Mouse (Mus musculus) G1E (cell line): Measurements from ENCODE around the gene AC134908.4. TPM values are rescaled to one million over a fixed set of nuclear protein-coding genes. Genes with fewer than 3 reads are reported as not detected.

ENCODE experiments used
- ATAC-seq: 2 replicates; pipeline ENCODE4 v1.8.0; 2016; ENCODE audit warnings: mild to moderate bottlenecking; ENCODE audit not compliant: insufficient number of reproducible peaks, poor library complexity, low FRiP score, severe bottlenecking; ENCODE audit errors: extremely low read depth
- DNase-seq: peaks from one replicate; pipeline ENCODE4 v3.0.0; 2012; ENCODE audit warnings: low spot score
- H3K27me3 ChIP-seq: 2 replicates; pipeline ENCODE4 v1.6.1; 2012; ENCODE audit warnings: mild to moderate bottlenecking, low read length, inconsistent platforms; ENCODE audit not compliant: insufficient read depth
- H3K36me3 ChIP-seq: replicated peaks from 2 replicates; pipeline ENCODE3; 2012; ENCODE audit warnings: mild to moderate bottlenecking, inconsistent platforms
- H3K4me1 ChIP-seq: 2 replicates; pipeline ENCODE4 v1.6.1; 2012; ENCODE audit warnings: low read depth, low read length, inconsistent platforms, mixed read lengths; ENCODE audit not compliant: insufficient read depth
- H3K4me3 ChIP-seq: 2 replicates; pipeline ENCODE4 v1.5.1; 2012; ENCODE audit warnings: low read depth, mild to moderate bottlenecking, inconsistent platforms, low read length, moderate library complexity, mixed read lengths
- H3K9me3 ChIP-seq: replicated peaks from 2 replicates; pipeline ENCODE4 v1.6.1; 2012; ENCODE audit warnings: inconsistent platforms
- CTCF ChIP-seq: IDR thresholded peaks from 2 replicates; pipeline ENCODE4 v1.5.1; 2012; ENCODE audit warnings: low read depth, low read length, inconsistent platforms, mixed read lengths
- GATA1 ChIP-seq: IDR thresholded peaks from 2 replicates; pipeline ENCODE4 v1.6.1; 2012; ENCODE audit warnings: borderline replicate concordance, low read length, inconsistent platforms, mixed read lengths
- GATA2 ChIP-seq: IDR thresholded peaks from 2 replicates; pipeline ENCODE4 v1.6.1; 2012; ENCODE audit warnings: low read depth, low read length, inconsistent platforms, borderline replicate concordance
- POLR2AphosphoS5 ChIP-seq: IDR thresholded peaks from 2 replicates; pipeline ENCODE4 v1.6.1; 2012; ENCODE audit warnings: low read depth, low read length, inconsistent platforms; ENCODE audit not compliant: insufficient replicate concordance
- TAL1 ChIP-seq: conservative IDR thresholded peaks from 2 replicates; pipeline ENCODE4 v1.6.1; 2012; ENCODE audit warnings: low read depth, low read length, inconsistent platforms, mixed read lengths
- polyA plus RNA-seq: library from polyadenylated mRNA; stranded (reverse); fragments of >175 nt; gene quantifications from 2 replicates; pipeline ENCODE4 v1.2.3, GENCODE M21; 2012
- total RNA-seq, 2 experiments: library from RNA; stranded (forward) in 1 of 2; stranded (reverse) in 1 of 2; fragments of 200-1000 nt in 1 of 2; fragments of >200 nt in 1 of 2; fragmentation: Nextera tagmentation in 1 of 2; gene quantifications; 2 replicates each; pipeline ENCODE4 v1.2.3; 2014 to 2017

AC134908.4 gene
- total and polyA plus RNA-seq, 3 experiments, result not detected

- Histone ChIP-seq H3K4me1 (peaks cover 25% of the 10 kb centered on the region), H3K9me3 (no peaks in the 10 kb centered on the region), H3K27me3 (peaks cover 2% of the 10 kb centered on the region), H3K36me3 (peaks cover 58% of the 10 kb centered on the region), H3K4me3 (peak overlapping the region; percentile 33; the same call in 1 of the 2 replicates)
- DNase-seq, result no peak
- TF ChIP-seq CTCF, result no peak
- TF ChIP-seq GATA2, result no peak
- TF ChIP-seq GATA1, result no peak
- no peak for TF ChIP-seq TAL1
- TF ChIP-seq POLR2AphosphoS5, result no peak
- ATAC-seq, result no peak
Observed at GRCm38 (mm10) chr17:25775318-25776062, 20.0 kb downstream of the AC134908.4 start.

- H3K9me3 ChIP-seq, result no peaks in the 10 kb centered on the region
- peaks cover 12% of the 10 kb centered on the region for H3K27me3 ChIP-seq
- ATAC-seq, result peak; percentile 63
- DNase-seq, result peak; percentile 67
- H3K36me3 ChIP-seq, result peaks cover 40% of the 10 kb centered on the region
- H3K4me3 ChIP-seq, result peak within 1 kb of the TSS; percentile 89
- peaks cover 25% of the 10 kb centered on the region for H3K4me1 ChIP-seq
- TF ChIP-seq CTCF (peak; percentile 84), POLR2AphosphoS5 (no peak)
Observed at GRCm38 (mm10) chr17:25773549-25774120, 21.8 kb downstream of the AC134908.4 start, which contains the start of gene Narfl. Gene Narfl, plus strand, starts transcription at chr17:25773776.

- TF ChIP-seq GATA1 (no peak), POLR2AphosphoS5 (no peak), CTCF (no peak), GATA2 (no peak), TAL1 (no peak)
- DNase-seq (no peak), ATAC-seq (no peak)
- no peaks in the 10 kb centered on the region for H3K36me3 ChIP-seq
- peaks cover 32% of the 10 kb centered on the region for H3K27me3 ChIP-seq
- peaks cover 8% of the 10 kb centered on the region for H3K4me1 ChIP-seq
- H3K4me3 ChIP-seq, result no peak overlapping the region
- H3K9me3 ChIP-seq, result no peaks in the 10 kb centered on the region
Observed at GRCm38 (mm10) chr17:25769331-25769730, 26.1 kb downstream of the AC134908.4 start.

DNA sequence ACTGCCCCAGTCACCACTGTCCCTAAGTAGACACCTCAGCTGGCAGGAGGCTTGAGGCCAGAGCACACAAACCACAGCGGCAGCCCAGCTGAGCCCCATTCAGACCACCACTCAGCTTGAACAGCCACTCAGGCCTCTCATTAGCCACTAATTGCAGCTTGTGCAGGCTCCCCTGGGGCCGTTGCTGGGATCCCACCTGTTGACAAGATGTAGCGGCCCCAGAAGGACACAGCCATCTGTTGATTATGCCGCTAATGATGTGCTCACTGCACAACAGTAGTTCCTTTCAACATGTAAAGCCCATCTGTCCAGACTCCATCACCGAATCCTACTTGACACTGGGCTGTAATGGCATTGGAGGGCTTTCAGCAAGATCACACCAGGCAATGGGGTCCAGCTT is 29.6 kb downstream of the AC134908.4 start:
- DNase-seq (no peak), ATAC-seq (no peak)
- TF ChIP-seq CTCF (no peak), GATA2 (no peak), GATA1 (no peak), TAL1 (no peak), POLR2AphosphoS5 (no peak)
- peaks cover 38% of the 10 kb centered on the region for H3K27me3 ChIP-seq
- H3K36me3 ChIP-seq, result no peaks in the 10 kb centered on the region
- no peaks in the 10 kb centered on the region for H3K9me3 ChIP-seq
- no peak overlapping the region for H3K4me3 ChIP-seq
- no peaks in the 10 kb centered on the region for H3K4me1 ChIP-seq

GRCm38 (mm10) chr17:25762591-25762990 is 32.9 kb downstream of the AC134908.4 start:
- TF ChIP-seq CTCF, result no peak
- no peak for TF ChIP-seq POLR2AphosphoS5
- no peak for TF ChIP-seq TAL1
- TF ChIP-seq GATA2, result no peak
- no peak for TF ChIP-seq GATA1
- Histone ChIP-seq H3K27me3 (peaks cover 32% of the 10 kb centered on the region), H3K4me3 (no peak overlapping the region), H3K4me1 (no peaks in the 10 kb centered on the region; the same call in 1 of the 2 replicates), H3K9me3 (no peaks in the 10 kb centered on the region), H3K36me3 (no peaks in the 10 kb centered on the region)
- ATAC-seq (no peak), DNase-seq (no peak)

DNA sequence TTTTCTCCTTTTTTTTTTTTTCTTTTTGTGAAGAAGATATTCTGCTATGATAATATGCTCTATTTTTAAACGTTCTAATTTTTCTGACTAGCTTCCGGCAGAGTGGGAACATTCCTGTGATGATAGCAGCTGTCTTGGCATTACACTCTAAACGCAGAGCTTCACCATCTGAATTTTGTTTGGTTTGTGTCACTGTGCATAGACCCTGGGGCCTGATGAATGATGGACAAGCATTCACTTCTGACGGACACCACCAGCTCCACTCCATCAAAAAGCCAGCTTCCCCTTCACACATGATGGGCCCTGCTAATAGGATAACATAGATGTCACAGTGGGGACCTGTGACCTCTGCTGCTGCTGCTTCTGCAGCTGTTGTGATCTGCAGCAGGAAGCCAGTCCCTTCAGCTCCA is 33.9 kb downstream of the AC134908.4 start:
- DNase-seq, result no peak
- no peak for ATAC-seq
- no peak for TF ChIP-seq GATA1
- no peak for TF ChIP-seq GATA2
- no peak overlapping the region for H3K4me3 ChIP-seq
- no peaks in the 10 kb centered on the region; the same call in 1 of the 2 replicates for H3K4me1 ChIP-seq
- peaks cover 31% of the 10 kb centered on the region for H3K27me3 ChIP-seq
- no peaks in the 10 kb centered on the region for H3K36me3 ChIP-seq
- no peaks in the 10 kb centered on the region for H3K9me3 ChIP-seq

DNA sequence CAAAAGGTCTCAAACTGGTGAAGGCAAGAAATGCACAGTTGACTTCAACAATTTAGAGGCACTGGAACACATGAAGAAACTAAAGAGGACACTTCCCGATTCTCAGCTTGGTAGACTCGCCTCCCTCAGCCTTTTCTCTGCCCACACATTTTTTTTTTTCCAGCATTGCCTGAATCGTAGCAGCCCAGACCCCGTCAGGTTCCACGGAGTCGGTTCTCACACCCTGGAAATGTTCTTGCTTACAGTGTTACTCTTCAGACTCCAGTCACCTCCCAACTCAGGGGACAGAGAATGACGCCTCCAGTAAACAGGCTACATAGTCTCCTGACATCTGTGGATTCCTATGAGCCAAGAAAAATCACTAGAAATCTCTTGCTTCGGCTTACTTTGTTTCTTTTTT is 35.3 kb downstream of the AC134908.4 start:
- no peaks in the 10 kb centered on the region; the same call in 1 of the 2 replicates for H3K4me1 ChIP-seq
- no peaks in the 10 kb centered on the region for H3K36me3 ChIP-seq
- no peak for DNase-seq
- ATAC-seq, result no peak
- no peak overlapping the region for H3K4me3 ChIP-seq
- peaks cover 28% of the 10 kb centered on the region for H3K27me3 ChIP-seq
- H3K9me3 ChIP-seq, result no peaks in the 10 kb centered on the region
- TF ChIP-seq GATA1 (no peak), POLR2AphosphoS5 (no peak)
